Mouse (Mus musculus) heart, postnatal 0 days (tissue): ENCODE results near the gene Cers1.

Experiments used
- CTCF ChIP-seq: IDR thresholded peaks from 2 replicates; pipeline ENCODE4 v1.5.1; 2016; ENCODE audit warnings: antibody characterized with exemption, control low read depth, low read depth
- EP300 ChIP-seq: IDR thresholded peaks from 2 replicates; pipeline ENCODE4 v1.6.1; 2016; ENCODE audit warnings: antibody characterized with exemption, low read depth

- TF ChIP-seq CTCF = no peak
- TF ChIP-seq EP300 = no peak
Observed at GRCm38 (mm10) chr8:70267674-70268073, 47.9 kb upstream of the Cers1 start.
